Mouse (Mus musculus) monocyte, adult 2 months (primary cell): Measurements from ENCODE around the gene Aurka.
A peak's percentile ranks its signal among the peaks of the same experiment; 100 is the strongest.

Experiments
- DNase-seq, 2 experiments: peaks; one replicate each; pipeline ENCODE4 v3.0.0; 2022; ENCODE audit warnings: low spot score in 2 of 2, low read depth in 1 of 2

Gene Aurka

DNA sequence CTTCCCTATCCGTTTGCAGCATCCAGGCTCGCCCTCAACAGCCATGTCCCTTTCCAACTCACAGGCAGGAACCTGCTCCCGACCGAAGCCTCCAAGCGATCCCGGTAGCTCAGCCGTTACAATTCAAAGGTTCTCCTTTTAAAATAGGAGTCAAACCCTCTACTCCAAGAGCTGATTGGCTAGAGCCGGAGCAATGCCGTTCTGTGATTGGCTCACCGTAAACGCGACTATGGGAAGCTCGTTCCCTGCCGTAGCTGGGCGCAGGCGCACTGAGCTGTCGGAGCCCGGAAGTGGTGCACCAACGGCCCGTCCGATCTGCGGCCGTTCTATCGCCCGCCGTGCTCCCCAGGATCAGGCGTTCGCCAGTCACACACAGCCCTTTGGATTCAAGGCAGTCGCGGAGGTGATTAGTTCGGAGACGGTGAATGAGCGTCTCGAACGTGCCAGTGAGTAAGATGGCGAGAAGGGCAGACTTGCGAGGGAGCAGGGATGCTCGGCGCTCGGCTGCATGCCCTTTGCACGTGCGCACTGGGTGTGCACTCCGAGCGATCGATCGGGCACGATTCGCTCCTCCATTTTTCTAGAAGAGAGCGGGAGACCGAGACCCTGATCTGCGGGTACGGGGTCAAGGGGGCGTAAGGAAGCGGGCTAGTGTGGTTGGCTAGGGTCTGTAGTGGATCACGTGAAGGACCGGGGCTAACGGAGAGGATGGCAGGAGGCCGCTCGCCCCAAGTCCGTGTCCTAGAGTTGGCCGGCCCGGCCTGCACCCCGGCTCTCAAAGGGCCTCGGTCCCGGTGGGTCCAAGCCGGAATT, at the start of gene Aurka, which contains the start of gene Cstf1:
Aurka (minus strand) TSS at position 125 of the 813 bp plus-strand sequence.
Cstf1 (plus strand) TSS at position 271 of the 813 bp plus-strand sequence.
- DNase-seq, result peak; percentile 85 to 92

DNA sequence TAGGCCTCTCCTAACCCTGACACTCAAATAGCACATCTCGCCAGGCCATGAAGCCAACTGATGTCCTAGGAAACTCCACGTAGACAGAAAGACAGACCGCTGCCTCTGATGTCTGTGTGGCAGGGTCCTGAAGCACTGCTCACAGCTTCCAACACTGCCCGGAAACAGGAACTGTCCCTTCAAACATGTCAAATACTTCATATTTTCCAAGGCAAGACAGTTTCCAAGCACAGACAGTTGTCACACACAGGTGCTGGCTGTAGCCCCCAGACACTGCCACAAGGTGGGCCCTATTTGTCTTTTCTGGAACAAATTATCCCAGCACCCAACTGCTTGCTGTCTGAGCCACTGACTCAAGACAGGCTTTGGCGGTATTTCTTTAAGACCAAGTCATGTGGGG, 47.9 kb upstream of the Aurka start:
- DNase-seq, result no peak

DNA sequence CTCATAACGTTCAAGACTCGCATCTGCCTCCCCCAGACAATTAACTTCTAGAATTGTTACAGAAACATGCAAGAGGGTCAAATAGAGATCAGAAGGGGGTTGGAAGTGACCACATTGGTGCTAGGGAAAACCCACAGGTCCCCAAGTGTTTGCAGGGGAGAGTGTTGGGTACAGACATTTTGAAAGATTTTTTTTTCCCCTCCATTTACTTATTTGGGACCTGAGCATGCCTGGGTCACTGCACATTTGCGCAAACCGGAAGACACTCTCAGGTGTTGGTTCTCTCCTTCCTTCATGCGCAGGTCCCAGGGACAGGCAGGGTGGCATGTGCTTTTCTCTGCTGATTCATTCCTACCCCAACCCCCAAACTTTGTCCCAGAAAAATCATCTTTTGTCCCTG, 46.5 kb upstream of the Aurka start:
- no peak for DNase-seq

DNA sequence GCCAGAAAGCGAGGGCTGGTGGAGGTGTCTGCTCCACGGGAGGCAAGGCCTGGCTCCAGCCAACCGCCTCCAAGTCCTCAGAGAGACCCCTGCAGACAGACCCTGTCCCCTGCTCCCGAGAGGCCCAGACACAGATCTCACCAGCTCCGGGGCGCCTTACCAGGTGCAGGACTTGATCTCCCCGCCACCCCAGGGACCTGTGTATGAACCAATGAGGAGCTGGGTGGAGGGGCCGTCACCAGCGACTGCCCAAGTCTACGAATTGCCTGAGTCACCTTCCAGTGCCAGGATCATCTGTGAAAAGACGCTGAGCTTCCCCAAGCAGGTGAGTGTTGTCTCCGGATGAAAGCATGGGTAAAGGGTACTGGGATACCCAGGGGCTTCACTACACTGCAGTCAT, 45.9 kb upstream of the Aurka start:
- DNase-seq, result no peak

DNA sequence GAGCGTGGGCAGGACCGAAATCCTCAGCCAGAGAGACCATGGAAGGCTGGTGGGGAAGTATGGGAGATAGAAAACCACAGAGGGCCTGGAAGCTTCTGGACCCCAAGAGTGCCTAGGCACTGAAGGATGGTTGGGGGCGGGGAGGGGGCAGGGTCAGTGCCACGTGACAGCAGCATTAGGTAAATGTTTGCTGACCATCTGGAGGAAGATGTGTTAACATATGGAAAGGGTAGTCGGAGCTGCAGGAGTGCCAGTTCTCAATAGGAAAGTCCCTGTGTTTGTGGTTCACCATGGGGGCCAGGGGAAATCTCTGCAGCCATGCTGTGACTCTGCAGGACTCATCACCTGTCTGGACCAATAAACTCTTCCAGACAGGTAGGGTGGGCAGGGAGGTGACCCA, 43.6 kb upstream of the Aurka start:
- DNase-seq, result no peak

DNA sequence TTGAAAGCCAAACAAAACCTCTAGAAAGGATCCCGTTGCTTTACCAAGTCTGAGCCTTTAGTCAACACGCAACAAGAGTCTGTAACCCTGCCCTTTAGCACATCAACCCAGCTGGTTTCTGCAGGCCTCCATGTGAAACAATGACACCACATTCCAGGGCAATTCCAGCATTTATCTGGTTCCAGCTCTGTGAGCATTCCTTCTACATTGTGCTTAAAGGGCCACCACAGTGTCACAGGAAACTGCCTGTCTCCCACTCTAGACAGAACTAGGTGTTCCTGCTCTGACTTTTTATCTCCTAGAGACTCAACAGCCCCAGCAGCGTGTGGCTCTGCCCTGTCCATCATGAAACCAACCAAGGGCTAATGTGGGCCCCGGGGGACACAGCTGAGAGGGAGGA, 42.9 kb upstream of the Aurka start:
- no peak for DNase-seq

DNA sequence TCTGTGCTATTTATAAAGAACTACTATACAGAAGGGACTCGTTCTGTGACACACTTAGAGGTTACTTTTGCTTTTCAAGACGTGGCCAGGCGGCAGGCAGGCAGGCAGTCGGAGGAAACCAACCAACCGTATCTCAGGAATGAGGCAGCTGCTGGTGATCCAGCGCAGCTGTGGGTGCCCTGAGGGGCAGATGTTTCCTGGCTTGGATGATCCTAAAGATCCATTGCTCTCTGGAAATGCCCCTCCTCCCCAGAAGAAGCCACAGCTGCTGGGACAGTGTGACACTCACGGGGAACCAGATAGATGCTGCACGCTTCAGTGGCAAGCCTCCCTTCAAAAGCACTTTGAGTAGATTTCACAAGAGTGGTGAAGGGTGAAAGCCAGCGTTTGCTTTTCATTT, 42.1 kb upstream of the Aurka start:
- no peak for DNase-seq

DNA sequence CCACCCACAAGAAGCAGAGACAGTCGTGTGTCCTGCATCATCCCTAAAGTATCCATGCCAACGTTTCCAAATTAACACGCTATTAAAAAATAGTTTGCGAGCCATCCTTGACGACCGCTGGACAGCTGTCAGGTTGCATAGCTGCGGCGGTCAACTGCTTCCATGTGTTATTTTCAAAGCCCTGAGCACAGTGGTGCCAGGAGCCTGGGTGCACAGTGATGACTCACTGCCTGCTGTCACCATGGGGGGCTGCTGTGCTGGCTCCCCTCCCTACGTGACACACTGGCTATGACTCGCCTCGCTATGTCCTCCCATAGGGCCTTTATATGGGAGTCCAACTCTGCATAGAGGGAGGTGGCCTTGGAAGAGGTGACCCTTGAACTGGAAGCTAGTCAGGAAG, 40.8 kb upstream of the Aurka start:
- no peak for DNase-seq

DNA sequence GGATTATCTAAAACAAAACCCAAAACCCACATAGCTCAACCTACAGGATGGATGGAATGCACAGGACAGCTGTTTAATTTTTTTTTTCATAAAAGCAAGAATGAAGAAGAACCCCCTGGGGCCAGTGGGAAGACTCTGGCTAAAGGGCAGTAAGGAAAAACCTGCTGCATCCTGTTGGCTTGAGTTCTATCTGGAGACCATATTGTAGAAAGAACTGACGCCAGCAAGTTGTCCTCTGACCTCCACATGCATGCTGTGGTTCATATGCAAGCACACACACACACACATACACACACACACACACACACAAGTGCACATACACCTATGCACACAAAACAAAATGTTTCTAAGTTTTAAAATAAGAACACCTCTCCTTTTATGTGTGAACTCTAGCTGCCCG, 40.4 kb upstream of the Aurka start:
- no peak for DNase-seq

DNA sequence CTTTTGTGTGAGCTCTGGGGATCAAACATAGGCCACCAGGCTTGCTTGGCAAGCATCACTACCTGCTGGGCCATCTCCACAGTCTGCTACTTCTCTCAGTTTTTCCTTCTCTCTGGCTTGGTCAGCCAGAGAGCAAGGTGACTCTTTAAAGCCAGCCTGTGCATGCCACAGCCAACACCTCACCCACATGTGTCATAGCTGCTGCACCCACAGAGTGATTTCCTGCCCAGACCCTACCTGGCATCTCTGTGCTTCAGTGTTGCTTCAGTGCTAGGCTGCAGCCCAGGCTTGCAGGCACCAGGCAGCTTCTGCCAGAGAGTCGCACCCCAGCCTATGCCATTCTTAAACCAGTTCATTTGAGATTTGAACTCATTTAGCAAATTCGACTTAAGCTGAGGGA, 37.2 kb upstream of the Aurka start:
- no peak for DNase-seq

DNA sequence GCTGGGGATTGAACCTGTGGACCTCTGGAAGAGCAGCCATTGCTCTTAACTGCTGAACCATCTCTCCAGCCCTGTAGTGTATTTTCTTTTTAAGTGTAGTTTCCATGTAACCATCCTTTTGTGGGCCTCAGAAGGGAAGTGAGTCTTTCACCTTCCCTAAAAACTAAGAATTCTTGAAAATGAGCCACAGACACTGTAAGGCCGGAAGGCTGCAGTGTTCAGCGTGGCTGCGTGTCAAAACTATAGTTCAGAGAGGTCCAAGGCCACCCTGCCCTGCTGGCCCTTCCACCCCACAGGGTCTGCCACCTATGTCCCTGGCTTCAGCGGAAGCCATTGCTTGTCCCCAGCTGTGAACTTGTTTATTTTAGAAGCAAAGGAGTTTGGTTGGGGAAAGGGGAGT, 35.8 kb upstream of the Aurka start:
- no peak for DNase-seq

DNA sequence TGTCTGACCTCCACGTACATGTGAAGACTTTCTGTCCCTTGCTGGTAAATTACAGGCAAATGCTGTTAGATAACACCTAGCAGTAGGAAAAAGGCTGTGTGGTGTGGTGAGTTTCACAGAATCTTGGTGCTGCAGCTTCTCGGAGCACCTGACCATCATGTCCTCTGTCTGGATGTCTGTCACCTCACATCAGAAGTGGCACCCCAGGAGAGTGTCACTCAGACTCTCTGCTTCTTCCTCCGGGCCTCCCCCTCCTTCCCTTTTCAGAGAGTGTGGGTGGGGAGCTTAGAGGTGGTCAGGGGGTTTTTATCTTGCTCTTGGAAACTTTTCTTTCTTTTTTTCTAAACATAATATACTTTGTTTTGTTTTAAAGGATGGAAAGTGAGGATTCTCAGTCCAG, 34.7 kb upstream of the Aurka start:
- no peak for DNase-seq

DNA sequence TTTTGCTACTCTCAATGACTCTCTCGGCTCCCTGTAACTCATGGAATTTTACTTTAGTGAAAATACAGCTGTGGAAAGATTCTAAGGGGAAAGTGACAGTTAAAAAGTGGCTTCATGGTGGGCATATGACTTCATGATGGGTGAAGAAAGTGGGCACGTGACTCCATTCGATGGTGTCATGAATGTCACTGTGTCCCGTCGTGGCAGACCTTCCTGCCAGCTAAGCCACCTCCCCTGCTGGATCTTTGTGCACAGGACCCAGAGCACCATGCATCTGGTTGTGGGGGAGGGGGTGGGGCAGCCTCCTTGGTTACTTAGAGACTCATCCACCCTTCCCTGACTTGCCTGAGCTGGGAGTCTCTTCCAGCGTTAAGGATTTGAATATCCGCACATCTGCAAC, 33.9 kb upstream of the Aurka start:
- no peak for DNase-seq

DNA sequence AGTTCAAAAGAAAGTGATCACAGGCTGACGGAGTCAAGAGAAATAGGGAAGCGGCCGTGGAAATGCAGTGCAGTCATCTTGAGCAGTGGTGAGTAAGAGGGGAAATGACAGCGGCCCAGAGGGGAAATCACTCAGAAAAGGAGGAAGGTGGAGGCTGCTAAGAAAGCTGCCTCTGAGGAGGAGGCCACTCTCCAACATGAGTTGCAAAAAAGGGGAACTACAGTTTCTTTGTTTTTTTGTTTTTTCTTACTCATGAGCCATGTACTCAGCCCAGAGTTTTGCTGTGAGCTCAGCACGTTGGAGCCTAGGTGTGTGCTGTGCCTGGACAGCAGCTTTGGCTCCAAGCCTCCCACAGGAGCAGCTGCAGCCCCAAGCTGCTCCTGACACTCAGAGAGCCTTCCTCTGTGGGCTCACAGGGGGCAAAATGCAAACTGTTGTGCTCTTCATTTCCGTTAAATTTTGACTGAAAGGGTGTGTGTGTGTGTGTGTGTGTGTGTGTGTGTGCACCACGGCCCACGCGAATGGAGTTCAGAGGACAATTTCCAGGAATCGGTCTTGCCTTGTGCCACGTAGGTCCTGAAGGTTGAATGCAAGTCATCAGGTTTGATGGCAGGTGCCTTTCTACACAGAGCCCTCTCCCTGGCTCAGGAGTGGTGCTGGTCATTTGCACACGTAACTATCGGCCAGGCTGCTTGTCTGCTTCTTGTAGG, 30.9 kb upstream of the Aurka start:
- peak; percentile 69 to 74 for DNase-seq

DNA sequence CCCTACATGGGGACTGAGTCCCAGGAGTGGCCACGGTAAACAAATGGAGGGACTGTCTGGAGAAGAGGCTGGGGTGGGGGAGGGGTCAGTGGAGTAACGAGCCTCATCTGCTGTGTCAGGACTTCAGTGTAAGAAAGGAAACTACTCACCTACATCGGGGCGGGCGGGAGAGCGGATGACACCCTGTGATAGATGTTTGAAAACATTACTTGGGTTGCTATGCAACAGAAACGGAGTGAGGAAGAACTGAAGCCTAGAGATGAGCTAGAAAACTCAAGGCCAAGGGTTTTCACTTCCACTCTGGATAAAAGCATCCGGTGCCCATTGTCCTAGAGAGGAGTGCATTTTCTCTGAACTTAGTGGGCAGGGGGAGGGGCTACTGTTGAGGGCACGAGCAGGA, 29.6 kb upstream of the Aurka start:
- DNase-seq, result peak; percentile 57 to 58

DNA sequence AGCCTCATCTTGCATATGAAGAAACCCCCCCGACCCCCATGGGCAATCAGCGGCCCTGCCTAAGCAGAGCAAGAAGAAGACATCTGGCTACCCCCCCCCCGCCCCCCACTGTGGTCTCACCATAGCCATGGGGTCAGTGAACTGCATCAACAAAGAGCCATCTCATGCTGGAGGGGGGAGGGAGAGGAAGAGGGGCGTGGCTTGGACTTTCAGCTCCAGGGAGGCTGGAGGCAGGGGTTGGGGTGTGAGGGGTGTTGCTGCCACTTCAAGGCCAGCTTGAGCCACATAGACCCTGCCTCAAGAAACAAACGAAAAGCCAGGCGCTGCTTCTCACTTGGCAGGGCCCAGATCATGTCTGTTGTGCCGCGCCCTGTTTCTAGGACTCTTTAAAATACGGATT, 25.6 kb upstream of the Aurka start:
- DNase-seq, result no peak

DNA sequence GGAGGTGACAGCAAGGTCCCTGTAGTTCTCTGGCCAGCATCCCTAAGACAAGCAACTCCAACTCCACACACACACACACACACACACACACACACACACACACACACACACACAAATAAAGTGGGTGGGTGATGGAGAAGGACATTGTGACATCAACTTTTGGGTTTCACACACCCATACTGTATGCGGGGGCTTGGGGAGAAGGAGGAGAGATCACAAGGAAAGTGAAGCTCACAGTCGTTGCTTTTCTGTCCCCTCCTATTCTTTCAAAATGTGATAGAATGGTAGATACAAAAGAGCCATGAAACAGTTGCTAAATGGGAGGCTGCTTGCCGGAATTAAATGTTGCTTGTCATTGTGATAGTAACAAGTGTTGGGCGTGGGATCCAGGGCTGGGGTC, 24.3 kb upstream of the Aurka start:
- DNase-seq, result no peak

DNA sequence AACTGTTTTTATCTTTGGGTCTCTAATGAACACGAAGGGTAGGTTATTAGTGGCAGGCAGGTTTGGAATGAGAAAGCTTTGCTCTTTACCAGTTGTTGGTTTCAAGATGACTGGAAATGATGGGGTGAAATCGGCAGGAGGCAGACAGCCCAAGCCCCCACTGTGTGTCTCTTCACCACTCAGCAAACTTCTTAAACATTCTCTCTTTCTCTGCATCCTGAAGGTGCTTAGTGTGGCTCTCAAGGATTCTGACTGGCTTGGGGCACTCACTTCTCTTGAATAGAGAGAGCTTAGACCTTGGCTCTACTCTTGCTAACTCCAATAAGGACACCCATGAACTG, 23.7 kb upstream of the Aurka start:
- DNase-seq, result no peak

DNA sequence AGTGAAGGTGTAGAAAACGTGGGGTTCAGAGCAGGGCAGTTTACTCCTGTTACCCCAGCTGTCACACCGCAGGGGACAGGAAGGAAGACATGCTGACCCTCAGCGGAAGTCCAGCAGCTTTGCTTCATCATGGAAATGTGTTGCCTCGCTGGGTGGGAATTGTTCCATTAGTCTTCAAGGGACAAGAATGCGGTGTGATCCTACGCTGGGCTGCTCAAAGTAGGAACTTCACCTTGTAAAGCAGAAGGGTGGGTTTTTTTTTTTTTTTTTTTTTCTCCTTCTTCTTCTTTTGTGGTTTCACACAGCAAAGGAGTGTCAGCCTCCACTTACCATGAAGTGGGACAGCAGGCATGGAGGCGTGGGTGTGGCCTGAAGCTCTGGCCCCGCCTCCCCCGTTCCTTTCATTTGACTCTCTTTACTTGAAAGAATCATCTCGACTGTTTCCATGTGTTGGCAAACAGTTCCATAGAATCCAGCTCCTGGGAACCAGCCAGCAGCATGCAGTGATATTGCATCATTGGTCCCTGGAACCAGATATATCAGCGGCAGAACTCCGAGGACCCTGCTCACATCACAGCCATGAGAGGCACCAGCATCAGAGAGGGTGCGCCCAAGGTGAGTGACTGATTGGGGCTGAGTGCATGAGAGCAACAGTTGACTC, 23.2 kb upstream of the Aurka start, which contains the start of gene Cass4:
Cass4 (plus strand) TSS at position 404 of the 661 bp plus-strand sequence.
- DNase-seq, result peak in 1 of 2 experiments; percentile 46

DNA sequence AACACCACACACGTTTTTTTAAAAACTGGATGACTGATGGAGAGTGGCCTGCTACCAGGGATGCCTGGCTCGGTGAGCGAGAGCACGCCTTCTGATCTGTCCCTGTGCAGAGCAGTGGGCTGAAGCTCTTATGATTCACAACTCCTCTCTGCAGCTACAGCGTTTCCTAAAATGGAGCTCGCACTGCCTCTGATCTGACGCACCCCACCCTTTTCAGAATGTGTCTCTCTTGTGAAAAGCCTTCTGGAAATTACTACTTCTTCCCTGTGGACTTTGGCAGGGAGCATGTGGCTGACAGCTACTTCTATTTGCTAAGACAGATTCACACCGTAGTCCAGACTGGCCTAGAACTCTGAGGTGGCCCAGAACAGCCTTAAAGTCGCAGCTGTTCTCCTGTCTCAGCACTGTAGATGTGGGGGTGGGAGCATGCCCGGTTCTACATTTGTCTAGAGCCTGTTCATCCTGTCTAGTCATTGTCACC, 21.7 kb upstream of the Aurka start:
- no peak for DNase-seq

DNA sequence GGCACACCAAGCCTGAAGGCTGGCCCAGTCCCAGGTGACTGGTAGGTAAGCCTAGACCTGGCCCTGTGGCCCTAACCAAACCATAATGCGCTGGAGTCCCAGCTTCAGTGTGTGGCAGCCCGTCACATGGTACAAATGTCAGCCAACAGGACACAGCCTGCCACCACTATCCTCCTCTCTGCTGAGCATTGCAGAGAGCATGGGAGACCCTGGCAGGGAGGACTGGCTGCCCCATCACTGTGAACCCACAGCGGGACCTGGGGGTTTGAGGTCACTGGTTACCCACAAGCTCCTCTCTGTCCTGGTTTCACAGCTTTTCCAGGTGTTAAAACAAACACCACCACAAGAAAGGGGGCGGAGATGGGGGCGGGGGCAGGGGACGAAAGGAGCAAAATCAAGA, 20.0 kb upstream of the Aurka start:
- DNase-seq, result no peak

DNA sequence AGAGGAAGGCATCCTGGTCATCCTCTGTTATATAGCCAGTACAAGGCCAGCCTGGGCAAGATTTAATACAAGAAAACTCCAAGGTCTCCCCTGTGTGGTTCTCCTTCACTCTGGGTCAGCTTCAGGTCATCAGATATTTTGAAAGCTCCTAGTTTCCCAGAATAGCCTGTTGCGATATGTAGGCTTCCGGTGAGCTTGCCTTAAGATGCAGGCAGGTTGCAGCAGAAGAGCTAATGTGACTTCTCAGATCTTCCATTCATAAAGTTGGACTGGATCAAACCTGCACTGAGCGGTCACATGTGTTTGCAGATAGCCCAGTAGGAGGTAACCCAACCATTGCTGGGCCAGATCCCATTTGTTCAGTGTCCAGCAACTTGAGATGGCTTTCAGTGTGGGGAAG, 14.4 kb upstream of the Aurka start:
- no peak for DNase-seq
